Mouse (Mus musculus) heart, adult 2 months (tissue): ENCODE results near the gene Ubiad1.

Experiments used
- CTCF ChIP-seq: fragments of 200-600 bp; IDR thresholded peaks from 2 replicates; pipeline ENCODE4 v1.8.1; 2022; ENCODE audit warnings: antibody characterized with exemption, mild to moderate bottlenecking, moderate library complexity
- EP300 ChIP-seq: fragments of 200-500 bp; IDR thresholded peaks from 2 replicates; pipeline ENCODE4 v1.6.1; 2011; ENCODE audit warnings: low read depth, low read length, control low read depth; ENCODE audit not compliant: insufficient read depth
- POLR2A ChIP-seq: fragments of 200-500 bp; IDR thresholded peaks from 2 replicates; pipeline ENCODE4 v1.6.1; 2011; ENCODE audit warnings: mild to moderate bottlenecking, low read depth, low read length, control low read depth; ENCODE audit not compliant: insufficient read depth

DNA sequence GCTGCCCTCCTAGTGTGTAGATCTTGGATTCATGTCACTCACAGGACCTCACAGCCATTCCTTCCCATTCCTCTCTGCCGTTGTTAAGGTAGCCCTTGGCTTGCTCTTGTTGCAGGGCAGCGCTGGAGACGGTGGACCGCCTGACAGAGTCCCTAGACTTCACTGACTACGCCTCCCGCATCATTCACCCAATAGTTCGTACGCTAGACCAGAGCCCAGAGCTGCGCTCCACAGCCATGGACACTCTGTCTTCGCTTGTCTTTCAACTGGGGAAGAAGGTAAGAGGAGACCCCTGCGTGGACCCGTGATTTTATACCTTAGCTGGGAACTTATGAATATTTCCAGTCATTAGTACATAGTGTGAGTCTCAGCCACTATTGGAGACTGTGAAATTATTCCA is 39.9 kb upstream of the Ubiad1 start:
- TF ChIP-seq EP300 (no peak), CTCF (no peak), POLR2A (no peak)
